Mouse (Mus musculus) thymus, adult 2 months (tissue): ENCODE results near the gene Mboat2.

Experiments used
- CTCF ChIP-seq: fragments of 200-500 bp; IDR thresholded peaks from 2 replicates; pipeline ENCODE4 v1.5.1; 2012; ENCODE audit warnings: mild to moderate bottlenecking, control low read depth, low read length, moderate library complexity, borderline replicate concordance; ENCODE audit not compliant: control insufficient read depth, poor library complexity, insufficient read depth; ENCODE audit errors: extremely low read depth
- POLR2A ChIP-seq: fragments of 200-500 bp; IDR thresholded peaks from 2 replicates; pipeline ENCODE4 v1.6.1; 2012; ENCODE audit warnings: mild to moderate bottlenecking, low read length, control low read depth, moderate library complexity; ENCODE audit not compliant: control insufficient read depth, poor library complexity, insufficient read depth; ENCODE audit errors: extremely low read depth

- no peak for TF ChIP-seq CTCF
- TF ChIP-seq POLR2A, result no peak
Measured at GRCm38 (mm10) chr12:24928051-24928748, 97.5 kb downstream of the Mboat2 start.
